Mouse (Mus musculus) thymus, adult 2 months (tissue): Measurements from ENCODE around the gene Mrps33. TPM values are rescaled to one million over a fixed set of nuclear protein-coding genes. Genes with fewer than 3 reads are reported as not detected.
A peak's percentile ranks its signal among the peaks of the same experiment; 100 is the strongest.

Source experiments
- DNase-seq: peaks from one replicate; pipeline ENCODE4 v3.0.0; 2021
- H3K27ac ChIP-seq: fragments of 200-500 bp; 2 replicates; pipeline ENCODE4 v1.5.1; 2012; ENCODE audit warnings: low read length, control low read depth; ENCODE audit not compliant: control insufficient read depth, insufficient read depth
- H3K27me3 ChIP-seq: fragments of 200-500 bp; 2 replicates; pipeline ENCODE4 v1.6.1; 2012; ENCODE audit warnings: mild to moderate bottlenecking, low read length, moderate library complexity, mixed read lengths; ENCODE audit not compliant: control insufficient read depth, insufficient read depth
- H3K36me3 ChIP-seq: fragments of 200-500 bp; 2 replicates; pipeline ENCODE4 v1.6.1; 2012; ENCODE audit warnings: mild to moderate bottlenecking, low read length, moderate library complexity; ENCODE audit not compliant: control insufficient read depth, insufficient read depth
- H3K4me1 ChIP-seq: fragments of 200-500 bp; replicated peaks from 2 replicates; pipeline ENCODE4 v1.6.1; 2012; ENCODE audit warnings: low read length; ENCODE audit not compliant: control insufficient read depth, insufficient read depth
- H3K4me3 ChIP-seq: fragments of 200-500 bp; 2 replicates; pipeline ENCODE4 v1.5.1; 2012; ENCODE audit warnings: mild to moderate bottlenecking, low read length, control low read depth, moderate library complexity; ENCODE audit not compliant: control insufficient read depth, insufficient read depth
- CTCF ChIP-seq: fragments of 200-500 bp; IDR thresholded peaks from 2 replicates; pipeline ENCODE4 v1.5.1; 2012; ENCODE audit warnings: mild to moderate bottlenecking, control low read depth, low read length, moderate library complexity, borderline replicate concordance; ENCODE audit not compliant: control insufficient read depth, poor library complexity, insufficient read depth; ENCODE audit errors: extremely low read depth
- POLR2A ChIP-seq: fragments of 200-500 bp; IDR thresholded peaks from 2 replicates; pipeline ENCODE4 v1.6.1; 2012; ENCODE audit warnings: mild to moderate bottlenecking, low read length, control low read depth, moderate library complexity; ENCODE audit not compliant: control insufficient read depth, poor library complexity, insufficient read depth; ENCODE audit errors: extremely low read depth
- WGBS: fragments of 180-500 bp; shearing (Covaris S2); methylation state at CpG from one replicate; pipeline ENCODE4 v1.1.7; 2018; 5-methylcytosine and 5-hydroxymethylcytosine counted together
- polyA plus RNA-seq: library from polyadenylated mRNA; depleted of rRNA; stranded (reverse); fragments of >200 nt; gene quantifications from 2 replicates; pipeline ENCODE4 v1.2.3, GENCODE M21; 2012; rRNA removed

Gene Mrps33
- polyA plus RNA-seq = 77.9 and 96.3 TPM in 2 replicates

DNA sequence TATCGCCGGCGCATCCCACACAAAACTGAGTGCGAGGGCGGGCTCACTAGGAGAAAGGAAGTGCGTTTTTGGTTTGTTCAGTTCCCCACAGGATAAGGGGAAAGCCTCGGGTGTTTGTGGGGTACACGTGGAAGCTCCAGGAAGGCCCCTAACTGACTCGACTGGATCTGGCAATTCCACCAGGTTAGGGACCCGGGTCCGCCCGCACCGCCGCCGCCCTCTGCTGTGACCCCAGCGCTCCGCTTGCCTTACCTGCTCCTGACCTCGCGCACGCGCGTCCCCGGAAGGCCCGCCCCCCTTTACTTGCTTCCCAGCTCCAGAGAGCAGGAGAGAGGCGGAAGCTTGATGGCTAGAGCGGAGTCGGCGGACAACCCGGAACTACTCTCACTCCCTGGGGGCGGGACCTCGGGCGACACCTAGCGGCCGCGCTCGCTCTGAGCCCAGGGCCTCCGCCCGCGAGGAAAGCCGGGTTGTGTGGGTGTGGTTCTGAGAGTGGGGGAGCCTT is at the start of gene Mrps33:
Gene Mrps33 (minus strand): TSS at position 377 of the 505 bp plus-strand sequence.
- Histone ChIP-seq H3K4me3 (peak within 1 kb of the TSS; percentile 83), H3K4me1 (peaks cover 3% of the 10 kb centered on the region; the same call in 1 of the 2 replicates), H3K27me3 (no peaks in the 10 kb centered on the region), H3K36me3 (no peaks in the 10 kb centered on the region), H3K27ac (0 out of 2 replicates have a peak within 1 kb of the TSS, but pooled peaks have one; percentile 3)
- TF ChIP-seq POLR2A (peak; percentile 84; the same call in 1 of the 2 replicates), CTCF (peak; percentile 97)
- WGBS = under 1% methylated on average over 40 of the region's 40 CpGs
- DNase-seq = peak; percentile 98

DNA sequence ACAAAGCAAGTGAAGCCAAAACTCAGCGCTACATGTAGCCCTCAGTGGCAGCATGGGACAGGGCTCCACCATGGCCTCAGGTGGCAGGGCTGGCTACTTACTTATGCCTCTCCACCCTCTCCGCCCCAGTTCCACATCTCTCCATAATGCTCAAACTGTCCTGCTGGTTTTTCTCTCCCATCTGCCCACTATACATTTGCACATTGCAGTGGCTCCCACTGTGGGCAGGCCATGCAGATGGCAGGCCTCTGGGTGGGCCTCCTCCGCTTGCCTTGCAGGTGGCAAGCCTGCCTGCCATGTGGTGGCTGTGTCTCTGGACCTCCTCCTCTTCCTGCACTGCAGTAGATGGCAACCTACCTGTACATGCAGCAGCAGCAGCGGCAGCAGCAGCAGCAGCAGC is 38.9 kb upstream of the Mrps33 start:
- Histone ChIP-seq H3K4me3 (no peak overlapping the region), H3K4me1 (no peaks in the 10 kb centered on the region), H3K36me3 (no peaks in the 10 kb centered on the region), H3K27ac (no peak overlapping the region), H3K27me3 (no peaks in the 10 kb centered on the region)
- DNase-seq = no peak
- TF ChIP-seq CTCF (no peak), POLR2A (no peak)
- 93% methylated on average over 4 of the region's 4 CpGs for WGBS

GRCm38 (mm10) chr6:39848766-39849165 is 38.0 kb upstream of the Mrps33 start:
- Histone ChIP-seq H3K4me1 (no peaks in the 10 kb centered on the region), H3K36me3 (no peaks in the 10 kb centered on the region), H3K4me3 (no peak overlapping the region), H3K27ac (no peak overlapping the region), H3K27me3 (no peaks in the 10 kb centered on the region)
- TF ChIP-seq POLR2A = no peak
- peak; percentile 55; the same call in 1 of the 2 replicates for TF ChIP-seq CTCF
- 28% methylated on average over 7 of the region's 7 CpGs for WGBS
- peak; percentile 7 for DNase-seq

- TF ChIP-seq POLR2A = no peak
- TF ChIP-seq CTCF = no peak
- WGBS = 60% methylated on average over 2 of the region's 2 CpGs
- no peaks in the 10 kb centered on the region for H3K27me3 ChIP-seq
These were observed 36.8 kb upstream of the Mrps33 start for GRCm38 (mm10) chr6:39847538-39847937.

GRCm38 (mm10) chr6:39843698-39844342 is 33.0 kb upstream of the Mrps33 start:
- 94% methylated on average over 14 of the region's 14 CpGs for WGBS
- H3K4me3 ChIP-seq = no peak overlapping the region
- DNase-seq = no peak
- H3K4me1 ChIP-seq = no peaks in the 10 kb centered on the region
- H3K27ac ChIP-seq = no peak overlapping the region
- TF ChIP-seq CTCF (no peak), POLR2A (no peak)
- no peaks in the 10 kb centered on the region for H3K36me3 ChIP-seq
- no peaks in the 10 kb centered on the region for H3K27me3 ChIP-seq

More at GRCm38 (mm10) chr6:39847538-39847937, 36.8 kb upstream of the Mrps33 start:
- no peaks in the 10 kb centered on the region for H3K36me3 ChIP-seq
- DNase-seq = no peak
- no peaks in the 10 kb centered on the region for H3K4me1 ChIP-seq
- H3K4me3 ChIP-seq = no peak overlapping the region
- H3K27ac ChIP-seq = no peak overlapping the region

GRCm38 (mm10) chr6:39828736-39829135 is 17.9 kb upstream of the Mrps33 start:
- Histone ChIP-seq H3K27me3 (no peaks in the 10 kb centered on the region), H3K36me3 (no peaks in the 10 kb centered on the region), H3K4me1 (no peaks in the 10 kb centered on the region), H3K27ac (no peak overlapping the region), H3K4me3 (no peak overlapping the region)
- WGBS = 95% methylated on average over 5 of the region's 5 CpGs
- DNase-seq = no peak
- TF ChIP-seq CTCF = no peak

- no peaks in the 10 kb centered on the region for H3K36me3 ChIP-seq
- TF ChIP-seq POLR2A (no peak), CTCF (no peak)
- DNase-seq = no peak
- H3K4me1 ChIP-seq = no peaks in the 10 kb centered on the region
- no peaks in the 10 kb centered on the region for H3K27me3 ChIP-seq
- H3K27ac ChIP-seq = no peak overlapping the region
- no peak overlapping the region for H3K4me3 ChIP-seq
- WGBS = 83% methylated on average over 3 of the region's 3 CpGs
These were observed 10.5 kb upstream of the Mrps33 start for GRCm38 (mm10) chr6:39821241-39821640.

GRCm38 (mm10) chr6:39818922-39819321 is 8.1 kb upstream of the Mrps33 start:
- H3K27ac ChIP-seq = no peak overlapping the region
- WGBS = 54% methylated on average over 4 of the region's 4 CpGs
- no peaks in the 10 kb centered on the region for H3K36me3 ChIP-seq
- DNase-seq = no peak
- no peak overlapping the region for H3K4me3 ChIP-seq
- H3K4me1 ChIP-seq = no peaks in the 10 kb centered on the region
- TF ChIP-seq CTCF (no peak), POLR2A (no peak)
- no peaks in the 10 kb centered on the region for H3K27me3 ChIP-seq
